Mouse (Mus musculus) stomach, embryonic 15.5 days (tissue): ENCODE data around the gene Eprs. TPM values are rescaled to one million over a fixed set of nuclear protein-coding genes. Genes with fewer than 3 reads are reported as not detected.

ENCODE experiments used
- microRNA counts: library from miRNA; unstranded; fragments of <30 nt; microRNA quantifications from one replicate; lab custom pipeline; 2016
- microRNA-seq: library from miRNA; unstranded; fragments of <30 nt; microRNA quantifications from one replicate; pipeline ENCODE4, GENCODE M21; 2016
- polyA plus RNA-seq: library from polyadenylated mRNA; unstranded; fragments of >200 nt; fragmentation: Nextera tagmentation; extraction: Ambion mirVana; gene quantifications from 2 replicates; pipeline ENCODE4 v1.2.1, GENCODE M21; 2015

Gene Eprs
- polyA plus RNA-seq, 1 experiment from 2014 or later = 156 TPM

MicroRNA genes within 50 kb of the gene (microRNA counts, 519-probe panel; counts per million panel counts)
- 3,333 counts per million, percentile 84 among the panel's probes with 10 or more counts for microRNA mmu-miR-194 (lab: Ali Mortazavi, UCI)

Small RNAs within 50 kb of the gene (microRNA-seq; reads per million reads assigned to microRNA genes)
- gene Mir194-1 = 403 reads per million, percentile 66 among the genes with 10 or more reads in this experiment
- 3,041 reads per million, percentile 86 among the genes with 10 or more reads in this experiment for gene Mir215

Other genes starting within 250 kb of the Eprs start
- 20.1 and 21.9 TPM in 2 replicates for gene Rab3gap2, start 158.9 kb upstream of the Eprs start, polyA plus RNA-seq
- gene Iars2, start 33.6 kb upstream of the Eprs start, polyA plus RNA-seq = 35.5 and 39.7 TPM in 2 replicates
- gene Bpnt1, start 30.9 kb upstream of the Eprs start, polyA plus RNA-seq = 73.5 and 98.1 TPM in 2 replicates
- gene Slc30a10, start 91.8 kb downstream of the Eprs start, polyA plus RNA-seq = 1.4 and 1.6 TPM in 2 replicates